Mouse (Mus musculus) forebrain, embryonic 13.5 days (tissue): ENCODE measurements around the gene Apba3. TPM values are rescaled to one million over a fixed set of nuclear protein-coding genes. Genes with fewer than 3 reads are reported as not detected.

Experiments used
- ATAC-seq: fragments of 200-750 bp; cut with Nextera tagmentation; 2 replicates; pipeline ENCODE4 v1.8.0; 2017
- H3K27ac ChIP-seq: fragments of 300-500 bp; sonication (generic); 2 replicates; pipeline ENCODE4 v1.5.1; 2015; ENCODE audit warnings: inconsistent platforms, mild to moderate bottlenecking, moderate library complexity
- H3K27me3 ChIP-seq: fragments of 300-500 bp; sonication (generic); 2 replicates; pipeline ENCODE4 v1.6.1; 2015; ENCODE audit warnings: mild to moderate bottlenecking, inconsistent platforms
- H3K36me3 ChIP-seq: fragments of 300-500 bp; sonication (generic); 2 replicates; pipeline ENCODE4 v1.6.1; 2015; ENCODE audit warnings: mild to moderate bottlenecking, inconsistent platforms; ENCODE audit not compliant: poor library complexity, severe bottlenecking
- H3K4me1 ChIP-seq: fragments of 300-500 bp; sonication (generic); 2 replicates; pipeline ENCODE4 v1.6.1; 2015; ENCODE audit warnings: inconsistent platforms
- H3K4me2 ChIP-seq: fragments of 300-500 bp; sonication (generic); 2 replicates; pipeline ENCODE4 v1.6.1; 2015; ENCODE audit warnings: inconsistent platforms, mild to moderate bottlenecking, moderate library complexity
- H3K4me3 ChIP-seq: fragments of 300-500 bp; sonication (generic); 2 replicates; pipeline ENCODE4 v1.5.1; 2015; ENCODE audit warnings: mild to moderate bottlenecking, inconsistent platforms
- H3K9ac ChIP-seq: fragments of 300-500 bp; sonication (generic); 2 replicates; pipeline ENCODE4 v1.6.1; 2015; ENCODE audit warnings: mild to moderate bottlenecking, inconsistent platforms
- H3K9me3 ChIP-seq: fragments of 300-500 bp; sonication (generic); replicated peaks from 2 replicates; pipeline ENCODE4 v1.6.1; 2016; ENCODE audit warnings: inconsistent platforms
- WGBS: fragments of 180-500 bp; shearing (Covaris S2); methylation state at CpG from one replicate; pipeline ENCODE4 v1.1.7; 2015; 5-methylcytosine and 5-hydroxymethylcytosine counted together
- polyA plus RNA-seq: library from polyadenylated mRNA; unstranded; fragments of >200 nt; fragmentation: Nextera tagmentation; extraction: Ambion mirVana; gene quantifications from 2 replicates; pipeline ENCODE4 v1.2.1, GENCODE M21; 2015

The Apba3 gene
- polyA plus RNA-seq, 1 experiment from 2014 or later: 28.6 TPM

DNA sequence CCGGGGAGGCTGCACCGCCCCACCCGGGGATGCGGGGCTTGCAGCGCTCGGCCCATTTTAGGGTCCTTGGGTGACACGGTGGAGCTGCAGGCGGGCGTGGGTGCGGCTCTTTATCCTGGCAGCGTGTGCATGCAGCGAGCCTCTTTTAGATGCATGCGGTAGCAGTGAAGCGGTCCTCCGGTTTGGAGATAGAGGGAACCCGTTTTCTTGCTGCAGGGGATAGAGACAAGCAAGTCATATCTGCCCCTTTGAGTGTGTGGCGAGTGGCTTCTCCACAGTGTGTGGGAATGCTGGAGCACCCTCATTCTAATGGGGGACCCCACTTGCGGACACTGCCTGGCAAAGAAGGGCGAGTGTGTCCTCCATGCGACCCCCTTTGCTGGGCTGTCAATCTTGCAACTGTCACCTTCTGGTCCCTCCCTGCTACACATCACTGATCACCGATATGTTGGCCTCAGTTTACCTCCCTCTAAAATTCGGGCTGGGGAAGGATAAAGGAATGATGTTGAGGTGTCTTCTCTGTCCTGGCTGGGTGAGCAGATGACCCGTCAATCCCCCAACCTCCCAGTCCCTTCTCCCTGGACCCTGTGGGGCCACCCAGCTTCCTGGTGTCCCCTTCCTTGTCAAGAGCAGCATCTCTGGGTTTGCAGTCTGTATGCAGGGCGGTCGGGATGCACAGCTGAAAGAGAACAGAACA is 26.7 kb downstream of the Apba3 start:
- Histone ChIP-seq H3K27me3 (peaks cover 18% of the 10 kb centered on the region), H3K4me1 (peaks cover 49% of the 10 kb centered on the region), H3K4me2 (peak overlapping the region; percentile 92), H3K9ac (peak overlapping the region; percentile 92), H3K4me3 (peak overlapping the region; percentile 89), H3K36me3 (peaks cover 14% of the 10 kb centered on the region), H3K27ac (peak overlapping the region; percentile 93), H3K9me3 (no peaks in the 10 kb centered on the region)
- ATAC-seq: no peak; the same call in 1 of the 2 replicates
- WGBS: 3% methylated on average over 25 of the region's 25 CpGs

DNA sequence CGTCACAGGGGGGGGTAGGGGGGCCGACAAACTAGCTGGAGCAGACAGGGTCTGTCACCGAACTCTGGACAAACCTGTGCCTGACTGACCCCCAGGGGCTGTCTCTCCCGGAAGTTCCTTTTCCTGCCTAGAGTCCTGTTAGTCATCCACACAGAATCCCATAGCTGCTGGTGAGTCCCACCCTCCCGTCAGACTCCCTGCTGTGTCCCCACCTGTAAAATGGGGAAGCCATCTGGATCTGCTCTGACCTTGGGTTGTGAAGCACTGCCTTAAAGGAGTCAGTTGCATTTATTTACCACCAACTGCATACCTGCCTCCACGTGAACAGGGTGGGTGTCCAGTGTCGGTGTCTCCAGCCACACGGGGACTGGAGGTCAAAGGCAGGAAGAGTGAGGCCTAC is 27.7 kb downstream of the Apba3 start:
- no peak overlapping the region for H3K27ac ChIP-seq
- 68% methylated on average over 8 of the region's 8 CpGs for WGBS
- peaks cover 18% of the 10 kb centered on the region for H3K27me3 ChIP-seq
- H3K36me3 ChIP-seq: peaks cover 14% of the 10 kb centered on the region
- H3K9me3 ChIP-seq: no peaks in the 10 kb centered on the region
- peak overlapping the region; percentile 92 for H3K4me2 ChIP-seq
- peak overlapping the region; percentile 92 for H3K9ac ChIP-seq
- peak overlapping the region; percentile 89 for H3K4me3 ChIP-seq
- ATAC-seq: no peak
- peaks cover 47% of the 10 kb centered on the region for H3K4me1 ChIP-seq

GRCm38 (mm10) chr10:81295185-81295584 is 28.4 kb downstream of the Apba3 start:
- Histone ChIP-seq H3K4me2 (peak overlapping the region; percentile 92; the same call in 1 of the 2 replicates), H3K9ac (no peak overlapping the region), H3K9me3 (no peaks in the 10 kb centered on the region), H3K36me3 (peaks cover 14% of the 10 kb centered on the region), H3K27me3 (peaks cover 13% of the 10 kb centered on the region), H3K4me1 (peaks cover 42% of the 10 kb centered on the region), H3K4me3 (no peak overlapping the region), H3K27ac (no peak overlapping the region; the same call in 1 of the 2 replicates)
- ATAC-seq: no peak
- 96% methylated on average over 6 of the region's 6 CpGs for WGBS

- no peak overlapping the region for H3K27ac ChIP-seq
- peaks cover 33% of the 10 kb centered on the region for H3K4me1 ChIP-seq
- no peak for ATAC-seq
- H3K9ac ChIP-seq: no peak overlapping the region
- H3K4me3 ChIP-seq: no peak overlapping the region
- no peaks in the 10 kb centered on the region for H3K9me3 ChIP-seq
- WGBS: 83% methylated on average over 6 of the region's 6 CpGs
- H3K27me3 ChIP-seq: no peaks in the 10 kb centered on the region
- H3K4me2 ChIP-seq: no peak overlapping the region
- peaks cover 14% of the 10 kb centered on the region for H3K36me3 ChIP-seq
Observed at GRCm38 (mm10) chr10:81297246-81297645, 30.5 kb downstream of the Apba3 start.

- Histone ChIP-seq H3K4me2 (no peak overlapping the region), H3K27me3 (no peaks in the 10 kb centered on the region), H3K4me3 (no peak overlapping the region), H3K9me3 (no peaks in the 10 kb centered on the region), H3K27ac (no peak overlapping the region), H3K4me1 (peaks cover 39% of the 10 kb centered on the region), H3K36me3 (peaks cover 14% of the 10 kb centered on the region), H3K9ac (no peak overlapping the region)
- WGBS: 80% methylated on average over 10 of the region's 10 CpGs
- ATAC-seq: no peak
Observed at GRCm38 (mm10) chr10:81297845-81298244, 31.1 kb downstream of the Apba3 start.

GRCm38 (mm10) chr10:81298369-81299100 is 31.8 kb downstream of the Apba3 start:
- Histone ChIP-seq H3K4me3 (no peak overlapping the region), H3K4me1 (peaks cover 44% of the 10 kb centered on the region), H3K27ac (no peak overlapping the region), H3K36me3 (peaks cover 14% of the 10 kb centered on the region), H3K4me2 (no peak overlapping the region), H3K9me3 (no peaks in the 10 kb centered on the region), H3K9ac (no peak overlapping the region), H3K27me3 (no peaks in the 10 kb centered on the region)
- 96% methylated on average over 17 of the region's 17 CpGs for WGBS
- no peak for ATAC-seq

DNA sequence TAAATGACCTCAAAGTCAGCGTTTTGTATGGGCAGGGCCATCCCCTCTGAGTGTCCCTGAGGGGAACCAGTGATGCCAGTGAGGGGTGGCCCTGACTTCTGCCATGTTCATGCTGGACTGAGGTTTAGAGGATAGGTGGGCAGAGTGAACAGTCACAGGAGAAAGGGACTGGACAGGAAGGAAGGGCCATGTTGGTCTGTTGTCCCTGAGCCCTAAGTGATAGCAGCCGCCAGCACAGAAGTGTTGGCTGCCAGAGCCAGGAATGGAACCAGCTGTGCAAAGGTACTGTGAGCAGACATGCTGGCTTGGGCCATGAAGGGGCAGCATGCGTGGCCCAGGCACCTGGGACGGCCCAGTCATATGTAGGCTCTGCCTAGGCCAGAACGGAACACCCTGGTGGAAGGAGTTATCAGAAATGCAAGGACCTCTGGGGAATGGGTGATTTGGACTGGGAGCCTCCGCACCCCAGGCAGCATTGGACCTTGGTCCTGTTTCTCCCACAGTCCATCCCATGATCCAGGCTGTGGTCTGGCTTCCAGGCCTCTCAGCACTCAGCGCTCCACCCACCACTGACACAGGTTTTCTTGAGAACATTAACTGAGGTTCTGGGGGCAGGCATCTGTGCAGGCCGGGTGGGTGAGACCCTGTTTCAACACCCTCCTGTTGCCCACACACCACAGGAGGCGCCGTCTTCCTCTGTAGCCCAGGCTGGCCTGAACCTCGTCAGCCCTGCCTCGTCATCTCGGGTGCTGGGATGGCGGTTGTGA is 33.0 kb downstream of the Apba3 start:
- Histone ChIP-seq H3K4me2 (no peak overlapping the region), H3K4me1 (peaks cover 31% of the 10 kb centered on the region), H3K9ac (no peak overlapping the region), H3K36me3 (peaks cover 14% of the 10 kb centered on the region), H3K27me3 (no peaks in the 10 kb centered on the region), H3K9me3 (no peaks in the 10 kb centered on the region), H3K4me3 (no peak overlapping the region), H3K27ac (no peak overlapping the region)
- ATAC-seq: no peak
- WGBS: 92% methylated on average over 14 of the region's 14 CpGs

DNA sequence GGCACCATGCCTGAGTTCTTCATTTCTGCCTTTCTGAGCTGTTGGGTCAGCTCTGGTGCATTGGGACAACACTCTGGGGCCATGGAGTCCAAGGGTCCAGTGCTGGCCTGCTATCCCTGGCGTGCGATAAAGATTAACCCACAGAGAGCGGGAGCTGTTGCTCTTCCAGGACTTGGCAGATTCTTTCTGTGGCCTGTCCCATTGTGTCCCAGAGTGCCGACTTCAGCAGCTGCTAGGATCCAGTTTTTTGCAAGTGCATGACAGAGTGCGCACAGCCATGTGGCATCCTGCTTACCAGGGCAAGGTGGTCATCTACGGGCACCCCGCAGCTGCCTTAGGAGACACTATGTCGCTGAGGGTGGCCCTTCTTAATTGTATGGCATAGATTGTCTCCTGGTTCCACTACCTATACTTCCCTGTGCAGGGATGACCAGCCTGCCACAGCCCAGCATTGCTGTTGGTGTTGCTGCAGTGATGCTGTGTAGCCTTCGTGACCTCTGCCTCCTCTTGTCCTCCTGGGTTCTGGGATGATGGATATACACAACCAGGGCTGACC is 33.7 kb downstream of the Apba3 start:
- Histone ChIP-seq H3K4me1 (peaks cover 25% of the 10 kb centered on the region), H3K9me3 (no peaks in the 10 kb centered on the region), H3K27ac (no peak overlapping the region), H3K27me3 (no peaks in the 10 kb centered on the region), H3K4me2 (no peak overlapping the region), H3K4me3 (no peak overlapping the region), H3K36me3 (peaks cover 10% of the 10 kb centered on the region), H3K9ac (no peak overlapping the region)
- no peak for ATAC-seq
- WGBS: 87% methylated on average over 9 of the region's 9 CpGs

DNA sequence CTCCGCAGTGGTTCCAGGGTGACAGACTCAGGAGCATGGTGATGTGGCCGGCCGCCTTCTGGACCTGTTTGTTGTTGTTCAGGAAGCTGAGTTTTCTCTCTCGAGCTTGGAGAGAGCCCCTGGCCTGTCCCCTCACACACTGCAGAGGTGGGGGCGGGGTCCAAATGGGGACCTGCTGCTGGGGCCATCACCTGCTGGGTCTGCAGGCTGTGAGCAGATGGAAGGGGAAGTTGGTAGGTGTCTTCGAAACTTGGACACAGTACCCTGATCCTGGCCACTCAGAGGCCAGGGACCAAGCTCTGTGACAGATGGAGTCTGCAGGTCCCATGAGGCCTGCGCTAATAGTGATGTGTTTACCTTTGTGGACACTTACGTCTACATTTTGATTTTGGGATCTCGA is 34.6 kb downstream of the Apba3 start:
- H3K9ac ChIP-seq: no peak overlapping the region
- no peak overlapping the region for H3K4me2 ChIP-seq
- peaks cover 20% of the 10 kb centered on the region for H3K4me1 ChIP-seq
- H3K27me3 ChIP-seq: no peaks in the 10 kb centered on the region
- H3K9me3 ChIP-seq: no peaks in the 10 kb centered on the region
- 89% methylated on average over 9 of the region's 9 CpGs for WGBS
- H3K4me3 ChIP-seq: no peak overlapping the region
- H3K27ac ChIP-seq: no peak overlapping the region
- H3K36me3 ChIP-seq: peaks cover 16% of the 10 kb centered on the region
- no peak for ATAC-seq

DNA sequence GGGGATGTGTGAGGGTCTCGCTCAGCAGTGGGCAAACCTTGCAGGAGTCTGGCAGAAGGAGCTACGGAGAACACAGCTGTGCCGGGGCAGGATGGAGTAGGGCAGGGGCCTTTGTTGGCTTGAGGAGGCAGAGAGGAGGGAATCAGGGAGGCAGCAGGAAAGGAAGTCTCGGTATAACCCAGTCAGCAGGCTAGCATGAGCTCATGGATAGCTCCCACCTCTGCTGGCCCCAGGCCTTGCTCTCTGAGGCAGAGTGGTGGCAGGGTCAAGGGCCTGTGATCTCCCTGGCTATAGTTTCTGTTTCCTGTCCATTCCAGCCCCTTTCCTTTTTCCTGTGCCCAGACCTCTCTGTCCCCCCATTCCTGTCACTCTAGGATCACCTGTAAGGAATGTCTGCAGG is 35.5 kb downstream of the Apba3 start:
- no peak overlapping the region for H3K4me2 ChIP-seq
- H3K27me3 ChIP-seq: no peaks in the 10 kb centered on the region
- ATAC-seq: no peak
- H3K9me3 ChIP-seq: no peaks in the 10 kb centered on the region
- peak overlapping the region; percentile 50 for H3K9ac ChIP-seq
- H3K27ac ChIP-seq: peak overlapping the region; percentile 25; the same call in 1 of the 2 replicates
- WGBS: 78% methylated on average over 4 of the region's 4 CpGs
- peaks cover 16% of the 10 kb centered on the region for H3K4me1 ChIP-seq
- no peak overlapping the region for H3K4me3 ChIP-seq
- H3K36me3 ChIP-seq: peaks cover 22% of the 10 kb centered on the region

DNA sequence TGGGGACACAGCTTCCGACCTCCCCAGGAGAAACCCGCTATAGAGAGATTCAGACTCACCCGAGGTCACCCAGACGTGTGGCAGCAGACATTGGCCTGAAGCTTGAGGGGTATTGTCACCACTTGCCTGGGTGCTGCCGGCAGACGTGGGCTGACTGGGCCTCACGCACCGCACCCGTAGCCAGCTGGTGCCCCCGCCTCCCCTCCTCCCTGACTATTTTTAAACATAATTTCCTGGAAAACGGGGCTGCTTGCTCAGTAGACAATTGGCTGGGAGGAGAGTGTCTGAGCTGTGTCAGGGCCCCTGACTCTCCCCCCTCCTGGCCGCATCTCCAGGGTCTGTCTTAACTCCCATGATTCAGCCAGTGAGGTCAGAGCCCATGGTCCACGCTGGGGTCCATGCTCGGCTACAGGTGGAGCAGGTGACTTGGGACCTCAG is 36.0 kb downstream of the Apba3 start:
- H3K4me1 ChIP-seq: peaks cover 16% of the 10 kb centered on the region
- H3K27ac ChIP-seq: peak overlapping the region; percentile 35; the same call in 1 of the 2 replicates
- no peak for ATAC-seq
- peak overlapping the region; percentile 26; the same call in 1 of the 2 replicates for H3K9ac ChIP-seq
- H3K9me3 ChIP-seq: no peaks in the 10 kb centered on the region
- no peak overlapping the region for H3K4me2 ChIP-seq
- WGBS: 71% methylated on average over 14 of the region's 14 CpGs
- no peaks in the 10 kb centered on the region for H3K27me3 ChIP-seq
- H3K36me3 ChIP-seq: peaks cover 28% of the 10 kb centered on the region
- no peak overlapping the region for H3K4me3 ChIP-seq
